Mouse (Mus musculus): ENCODE results near the gene Mettl8. TPM values are rescaled to one million over a fixed set of nuclear protein-coding genes. Genes with fewer than 3 reads are reported as not detected.

Gene Mettl8
- polyA plus RNA-seq, 1 experiment from 2014 or later, result 14.9 TPM

- ATAC-seq (replicated peaks; ENCODE audit: low FRiP score, low TSS enrichment, low read depth), result no peak
- Histone ChIP-seq H3K36me3 (ENCODE audit: control insufficient read depth, insufficient read depth, low read length) (no peaks in the 10 kb centered on the region), H3K27me3 (replicated peaks; ENCODE audit: control insufficient read depth, insufficient read depth, low read length) (no peaks in the 10 kb centered on the region), H3K9me3 (ENCODE audit: control insufficient read depth, low read length) (0 out of 2 replicates have a peak, but pooled peaks cover 3% of the 10 kb centered on the region), H3K4me3 (ENCODE audit: low read depth, low read length) (no peak overlapping the region), H3K4me1 (replicated peaks; ENCODE audit: control insufficient read depth, insufficient read depth, low read length) (no peaks in the 10 kb centered on the region), H3K27ac (ENCODE audit: low read depth) (no peak overlapping the region), H3K4me2 (ENCODE audit: low read length) (no peak overlapping the region), H3K9ac (ENCODE audit: low read length) (no peak overlapping the region)
- 86% methylated on average over 5 of the region's 5 CpGs for WGBS
- no peak for DNase-seq (ENCODE audit: low spot score)
Observed at GRCm38 (mm10) chr2:70978271-70978670, 77.1 kb downstream of the Mettl8 start.

- Histone ChIP-seq H3K4me3 (ENCODE audit: low read depth, low read length) (no peak overlapping the region), H3K36me3 (ENCODE audit: control insufficient read depth, insufficient read depth, low read length) (no peaks in the 10 kb centered on the region), H3K27ac (ENCODE audit: low read depth) (no peak overlapping the region), H3K27me3 (replicated peaks; ENCODE audit: control insufficient read depth, insufficient read depth, low read length) (no peaks in the 10 kb centered on the region), H3K4me2 (ENCODE audit: low read length) (no peak overlapping the region), H3K4me1 (replicated peaks; ENCODE audit: control insufficient read depth, insufficient read depth, low read length) (no peaks in the 10 kb centered on the region), H3K9ac (ENCODE audit: low read length) (no peak overlapping the region), H3K9me3 (ENCODE audit: control insufficient read depth, low read length) (no peaks in the 10 kb centered on the region)
- no peak for DNase-seq (ENCODE audit: low spot score)
- 92% methylated on average over 6 of the region's 6 CpGs for WGBS
- no peak for ATAC-seq (replicated peaks; ENCODE audit: low FRiP score, low TSS enrichment, low read depth)
Observed at GRCm38 (mm10) chr2:70974769-70975168, 80.6 kb downstream of the Mettl8 start.

GRCm38 (mm10) chr2:70972795-70973518 is 82.4 kb downstream of the Mettl8 start:
- H3K9ac ChIP-seq (ENCODE audit: low read length), result no peak overlapping the region
- 69% methylated on average over 16 of the region's 16 CpGs for WGBS
- H3K27me3 ChIP-seq (replicated peaks; ENCODE audit: control insufficient read depth, insufficient read depth, low read length), result no peaks in the 10 kb centered on the region
- H3K36me3 ChIP-seq (ENCODE audit: control insufficient read depth, insufficient read depth, low read length), result no peaks in the 10 kb centered on the region
- DNase-seq (ENCODE audit: low spot score) (no peak), ATAC-seq (replicated peaks; ENCODE audit: low FRiP score, low TSS enrichment, low read depth) (no peak)
- H3K4me2 ChIP-seq (ENCODE audit: low read length), result no peak overlapping the region
- H3K4me1 ChIP-seq (replicated peaks; ENCODE audit: control insufficient read depth, insufficient read depth, low read length), result no peaks in the 10 kb centered on the region
- H3K9me3 ChIP-seq (ENCODE audit: control insufficient read depth, low read length), result no peaks in the 10 kb centered on the region
- no peak overlapping the region for H3K27ac ChIP-seq (ENCODE audit: low read depth)
- no peak overlapping the region for H3K4me3 ChIP-seq (ENCODE audit: low read depth, low read length)

GRCm38 (mm10) chr2:70970158-70970741 is 85.1 kb downstream of the Mettl8 start:
- Histone ChIP-seq H3K27ac (ENCODE audit: low read depth) (no peak overlapping the region), H3K4me3 (ENCODE audit: low read depth, low read length) (no peak overlapping the region), H3K4me2 (ENCODE audit: low read length) (no peak overlapping the region), H3K9me3 (ENCODE audit: control insufficient read depth, low read length) (no peaks in the 10 kb centered on the region), H3K4me1 (replicated peaks; ENCODE audit: control insufficient read depth, insufficient read depth, low read length) (no peaks in the 10 kb centered on the region), H3K36me3 (ENCODE audit: control insufficient read depth, insufficient read depth, low read length) (peaks cover 3% of the 10 kb centered on the region; the same call in 1 of the 2 replicates), H3K9ac (ENCODE audit: low read length) (no peak overlapping the region), H3K27me3 (replicated peaks; ENCODE audit: control insufficient read depth, insufficient read depth, low read length) (no peaks in the 10 kb centered on the region)
- ATAC-seq (replicated peaks; ENCODE audit: low FRiP score, low TSS enrichment, low read depth) (no peak), DNase-seq (ENCODE audit: low spot score) (no peak)
- 49% methylated on average over 7 of the region's 7 CpGs for WGBS

- 80% methylated on average over 2 of the region's 2 CpGs for WGBS
- no peak overlapping the region for H3K27ac ChIP-seq (ENCODE audit: low read depth)
Observed at GRCm38 (mm10) chr2:70968305-70968704, 87.1 kb downstream of the Mettl8 start.

GRCm38 (mm10) chr2:70967216-70967615 is 88.2 kb downstream of the Mettl8 start:
- no peak for DNase-seq (ENCODE audit: low spot score)
- Histone ChIP-seq H3K4me1 (replicated peaks; ENCODE audit: control insufficient read depth, insufficient read depth, low read length) (no peaks in the 10 kb centered on the region), H3K36me3 (ENCODE audit: control insufficient read depth, insufficient read depth, low read length) (peaks cover 3% of the 10 kb centered on the region; the same call in 1 of the 2 replicates), H3K4me3 (ENCODE audit: low read depth, low read length) (no peak overlapping the region), H3K9ac (ENCODE audit: low read length) (no peak overlapping the region), H3K27me3 (replicated peaks; ENCODE audit: control insufficient read depth, insufficient read depth, low read length) (no peaks in the 10 kb centered on the region), H3K27ac (ENCODE audit: low read depth) (no peak overlapping the region), H3K4me2 (ENCODE audit: low read length) (no peak overlapping the region), H3K9me3 (ENCODE audit: control insufficient read depth, low read length) (no peaks in the 10 kb centered on the region)
- 71% methylated on average over 1 of the region's 1 CpGs for WGBS
- no peak for ATAC-seq (replicated peaks; ENCODE audit: low FRiP score, low TSS enrichment, low read depth)

More at GRCm38 (mm10) chr2:70968305-70968704, 87.1 kb downstream of the Mettl8 start:
- Histone ChIP-seq H3K9ac (ENCODE audit: low read length) (no peak overlapping the region), H3K4me3 (ENCODE audit: low read depth, low read length) (no peak overlapping the region), H3K27me3 (replicated peaks; ENCODE audit: control insufficient read depth, insufficient read depth, low read length) (no peaks in the 10 kb centered on the region), H3K36me3 (ENCODE audit: control insufficient read depth, insufficient read depth, low read length) (peaks cover 3% of the 10 kb centered on the region; the same call in 1 of the 2 replicates), H3K4me2 (ENCODE audit: low read length) (no peak overlapping the region), H3K9me3 (ENCODE audit: control insufficient read depth, low read length) (no peaks in the 10 kb centered on the region), H3K4me1 (replicated peaks; ENCODE audit: control insufficient read depth, insufficient read depth, low read length) (no peaks in the 10 kb centered on the region)
- no peak for DNase-seq (ENCODE audit: low spot score)
- ATAC-seq (replicated peaks; ENCODE audit: low FRiP score, low TSS enrichment, low read depth), result no peak

GRCm38 (mm10) chr2:70964809-70965208 is 90.6 kb downstream of the Mettl8 start:
- Histone ChIP-seq H3K4me1 (replicated peaks; ENCODE audit: control insufficient read depth, insufficient read depth, low read length) (no peaks in the 10 kb centered on the region), H3K4me2 (ENCODE audit: low read length) (no peak overlapping the region), H3K4me3 (ENCODE audit: low read depth, low read length) (no peak overlapping the region), H3K9me3 (ENCODE audit: control insufficient read depth, low read length) (no peaks in the 10 kb centered on the region), H3K9ac (ENCODE audit: low read length) (no peak overlapping the region), H3K27me3 (replicated peaks; ENCODE audit: control insufficient read depth, insufficient read depth, low read length) (no peaks in the 10 kb centered on the region), H3K27ac (ENCODE audit: low read depth) (no peak overlapping the region), H3K36me3 (ENCODE audit: control insufficient read depth, insufficient read depth, low read length) (peaks cover 3% of the 10 kb centered on the region; the same call in 1 of the 2 replicates)
- WGBS, result 96% methylated on average over 2 of the region's 2 CpGs
- DNase-seq (ENCODE audit: low spot score) (no peak), ATAC-seq (replicated peaks; ENCODE audit: low FRiP score, low TSS enrichment, low read depth) (no peak)

GRCm38 (mm10) chr2:70962921-70963320 is 92.5 kb downstream of the Mettl8 start:
- peaks cover 3% of the 10 kb centered on the region; the same call in 1 of the 2 replicates for H3K36me3 ChIP-seq (ENCODE audit: control insufficient read depth, insufficient read depth, low read length)
- DNase-seq (ENCODE audit: low spot score), result no peak
- no peak for ATAC-seq (replicated peaks; ENCODE audit: low FRiP score, low TSS enrichment, low read depth)
- H3K27ac ChIP-seq (ENCODE audit: low read depth), result no peak overlapping the region
- WGBS, result 77% methylated on average over 1 of the region's 1 CpGs
- no peaks in the 10 kb centered on the region for H3K9me3 ChIP-seq (ENCODE audit: control insufficient read depth, low read length)
- H3K4me3 ChIP-seq (ENCODE audit: low read depth, low read length), result no peak overlapping the region
- no peak overlapping the region for H3K9ac ChIP-seq (ENCODE audit: low read length)
- H3K4me1 ChIP-seq (replicated peaks; ENCODE audit: control insufficient read depth, insufficient read depth, low read length), result no peaks in the 10 kb centered on the region
- H3K27me3 ChIP-seq (replicated peaks; ENCODE audit: control insufficient read depth, insufficient read depth, low read length), result no peaks in the 10 kb centered on the region
- H3K4me2 ChIP-seq (ENCODE audit: low read length), result no peak overlapping the region
